Mouse (Mus musculus) telencephalon, adult 2 months (tissue): ENCODE measurements around the gene En1.

ENCODE experiments used
- DNase-seq: peaks from one replicate; pipeline ENCODE4 v3.0.0-alpha.2; 2011; ENCODE audit warnings: low read depth, low spot score

Gene En1

DNA sequence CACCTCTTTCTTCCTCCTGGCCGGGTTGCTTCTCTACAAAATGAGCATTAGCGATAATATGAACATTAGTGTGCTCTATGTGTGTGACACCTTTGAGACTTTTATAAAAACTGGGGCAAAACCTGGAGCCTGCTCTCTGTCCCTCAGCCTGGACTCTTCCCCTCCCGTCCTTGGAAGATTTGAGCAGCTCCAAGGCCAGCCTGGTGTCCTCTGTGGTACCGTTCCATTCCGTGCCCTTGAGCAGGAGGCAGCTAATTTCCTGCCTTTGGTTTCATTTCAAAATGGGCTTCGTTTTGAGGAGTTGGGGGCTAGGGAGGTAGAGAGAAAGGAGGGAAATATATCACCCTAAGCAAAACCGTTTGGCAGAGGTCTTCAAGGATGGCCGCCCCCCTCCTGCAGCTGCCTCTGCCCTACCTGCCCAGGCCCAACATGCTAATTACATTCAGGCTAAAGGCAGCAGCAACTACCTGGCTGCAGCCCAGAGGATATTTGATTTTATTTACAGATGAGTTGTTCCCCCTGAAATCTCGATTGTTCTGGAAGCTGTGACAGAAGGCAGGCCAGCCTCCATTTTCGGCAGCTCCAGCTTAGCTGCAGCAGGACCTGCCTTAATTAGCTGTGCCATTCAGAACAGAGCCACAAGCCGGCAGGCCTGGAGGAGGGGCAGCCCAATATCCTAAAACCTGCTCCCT is 24.9 kb downstream of the En1 start:
- DNase-seq, result no peak

DNA sequence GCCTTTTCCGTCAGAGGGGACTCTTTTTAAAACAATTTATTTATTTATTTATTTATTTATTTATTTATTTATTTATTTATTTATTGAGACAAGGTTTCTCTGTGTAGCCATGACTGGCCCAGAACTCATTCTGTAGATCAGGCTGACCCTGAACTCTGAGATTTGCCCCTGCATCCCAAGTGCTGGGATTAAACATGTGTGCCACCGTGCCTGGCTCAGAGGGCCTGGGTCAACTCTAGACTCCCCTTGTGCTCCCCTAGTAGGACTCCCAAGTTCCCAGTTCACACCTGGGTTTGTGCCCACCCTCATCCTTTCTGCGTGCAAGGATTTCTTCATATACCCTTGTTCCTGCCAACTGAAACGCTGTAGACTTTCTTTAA is 25.4 kb downstream of the En1 start:
- DNase-seq, result no peak

DNA sequence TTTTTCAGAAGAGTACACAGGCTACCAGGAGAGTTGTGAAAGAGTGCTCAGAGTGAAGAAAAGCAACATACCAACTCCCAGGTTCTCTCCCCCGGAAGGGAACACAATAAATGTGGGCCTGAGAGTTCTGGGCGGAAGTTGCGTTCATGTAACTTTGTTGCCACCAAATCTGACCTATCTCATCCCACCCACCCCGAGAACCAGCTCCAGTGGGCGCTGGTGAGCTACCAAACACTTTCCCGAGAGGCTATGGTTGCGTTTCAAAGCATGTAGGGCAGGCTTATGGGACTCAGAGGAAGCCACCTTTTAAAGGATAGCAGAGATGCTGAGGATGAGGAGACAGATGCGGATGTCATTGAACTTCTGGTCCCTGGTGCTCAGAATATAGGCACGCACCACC is 26.6 kb downstream of the En1 start:
- DNase-seq, result no peak

DNA sequence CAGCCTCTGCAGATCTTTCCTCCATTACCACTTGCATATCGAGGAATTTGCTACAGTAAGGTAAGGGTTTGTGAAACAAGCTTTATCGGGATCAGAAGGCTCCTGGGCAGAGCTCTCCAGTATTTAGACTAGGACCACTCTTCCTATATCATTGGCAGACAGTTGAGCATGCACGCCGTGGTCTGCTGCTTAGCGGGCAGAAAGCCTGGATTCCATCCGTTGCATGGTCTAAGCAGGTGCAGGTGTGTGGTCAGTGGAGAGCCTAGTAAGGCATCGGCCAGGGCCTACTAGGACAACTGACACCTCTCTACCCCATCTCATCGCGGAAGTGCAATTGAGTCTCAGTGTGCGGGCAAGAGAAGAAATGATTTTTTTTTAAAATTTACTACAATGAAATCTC is 41.2 kb downstream of the En1 start:
- DNase-seq, result no peak

GRCm38 (mm10) chr1:120643848-120644711 is 41.9 kb downstream of the En1 start:
- DNase-seq, result no peak

DNA sequence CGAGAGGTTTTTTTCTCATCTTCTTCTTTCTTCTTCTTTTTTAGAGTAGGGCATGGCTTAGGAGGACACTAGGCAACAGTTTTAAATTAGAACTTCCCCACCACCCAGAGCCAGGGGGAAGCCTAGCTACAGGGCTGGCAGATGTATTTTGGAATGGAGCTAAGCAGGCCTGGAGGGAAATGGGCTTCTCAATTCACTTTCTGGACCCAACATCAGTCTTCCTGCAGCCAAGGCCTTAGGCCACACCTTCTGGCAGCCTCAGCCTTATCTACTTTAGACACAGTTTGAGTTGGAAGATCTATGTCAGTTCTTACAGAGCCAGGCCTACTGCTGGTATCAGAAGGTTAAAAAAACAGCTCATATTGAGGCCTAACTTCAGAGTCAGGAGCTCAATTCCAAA is 42.5 kb downstream of the En1 start:
- DNase-seq, result no peak

DNA sequence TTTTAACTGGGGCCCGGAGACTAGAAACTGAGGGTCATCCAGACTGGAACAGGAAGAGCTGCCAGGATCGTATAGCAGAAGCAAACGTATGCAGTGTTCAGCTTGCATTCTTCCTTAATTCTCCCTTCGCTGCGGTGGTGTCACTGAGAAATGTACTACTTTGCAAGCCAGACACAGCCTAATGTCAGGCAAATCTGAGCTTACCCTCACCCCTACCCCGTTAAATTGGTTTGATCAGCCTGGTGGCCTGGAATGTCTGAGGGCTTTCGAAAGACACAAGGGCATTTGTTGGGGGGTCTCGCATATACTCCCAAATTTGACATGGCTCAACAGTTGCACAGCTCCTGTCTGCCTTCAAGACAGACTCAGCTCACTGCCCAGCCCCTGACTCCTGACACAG is 47.9 kb downstream of the En1 start:
- DNase-seq, result no peak

GRCm38 (mm10) chr1:120651997-120652396 is 49.8 kb downstream of the En1 start:
- DNase-seq, result peak; percentile 4

GRCm38 (mm10) chr1:120654950-120655396 is 52.8 kb downstream of the En1 start:
- peak; percentile 12 for DNase-seq
